Mouse (Mus musculus): ENCODE results near the gene Gm21985. TPM values are rescaled to one million over a fixed set of nuclear protein-coding genes. Genes with fewer than 3 reads are reported as not detected.
A peak's percentile ranks its signal among the peaks of the same experiment; 100 is the strongest.

The Gm21985 gene
- total RNA-seq, 2 experiments from 2014 or later = 0.71 to 1.8 TPM

DNA sequence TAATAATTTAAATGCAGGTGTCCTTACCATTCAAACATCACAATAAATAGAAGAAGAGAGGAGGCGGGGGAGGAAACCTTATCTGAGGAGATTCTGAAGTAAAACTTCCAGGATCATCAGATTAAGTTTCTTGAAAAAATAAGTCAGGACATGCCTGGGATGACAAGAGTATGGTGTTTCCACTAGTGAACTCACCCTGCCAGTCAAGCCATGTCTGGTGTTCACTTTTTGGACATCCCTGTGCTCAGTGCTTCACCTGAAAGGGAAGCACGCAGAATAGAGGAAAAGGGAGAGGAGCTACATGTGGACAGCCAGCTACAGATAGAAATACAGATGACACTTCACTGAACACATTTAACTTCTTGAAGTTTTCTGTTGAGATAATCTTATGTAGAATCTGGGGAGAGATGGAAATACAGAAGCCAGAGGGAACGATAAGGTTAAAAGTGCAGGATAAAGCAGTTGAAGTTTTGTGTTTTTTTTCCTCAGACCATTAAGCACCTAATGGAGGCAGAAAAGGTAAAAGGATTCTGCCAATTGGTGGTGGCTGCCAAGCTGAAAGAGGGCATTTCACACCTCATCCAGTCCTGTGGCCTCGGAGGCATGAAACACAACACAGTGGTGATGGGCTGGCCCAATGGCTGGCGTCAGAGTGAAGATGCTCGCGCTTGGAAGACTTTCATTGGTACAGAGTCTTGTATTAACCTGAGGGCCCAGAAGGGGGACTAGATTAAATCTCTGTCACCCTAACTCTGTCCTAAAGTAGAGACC, 87.8 kb downstream of the Gm21985 start:
- no peak for TF ChIP-seq CTCF (IDR thresholded peaks at IDR 0.05)
- intact Hi-C loops (cut with DNase I) = no loop called here

DNA sequence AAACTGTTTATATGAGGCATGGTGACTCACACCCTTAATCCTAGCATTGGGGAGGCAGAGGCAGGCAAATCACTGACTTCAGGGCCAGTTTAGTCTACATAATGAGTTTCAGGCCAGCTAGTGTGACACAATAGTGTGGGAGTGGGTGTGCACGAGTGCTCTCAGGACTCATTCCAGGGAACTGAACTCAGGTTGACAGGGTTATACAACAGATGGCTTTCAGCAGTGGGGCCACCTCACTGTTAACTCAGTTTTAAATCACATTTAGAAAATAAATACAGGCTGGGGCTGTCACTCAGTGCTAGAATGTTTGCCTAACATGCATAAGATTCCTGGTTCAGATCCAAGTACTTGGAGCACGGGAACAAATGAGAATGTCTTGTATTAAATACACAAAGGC, 93.5 kb downstream of the Gm21985 start:
- TF ChIP-seq CTCF (IDR thresholded peaks at IDR 0.05) = no peak
- Histone ChIP-seq H3K4me3 (no peak overlapping the region), H3K27ac (no peak overlapping the region)
- intact Hi-C loops (cut with DNase I) = no loop called here
- DNase-seq = no peak

More for the DNA sequence above, 87.8 kb downstream of the Gm21985 start:
- no peak for DNase-seq
- no peak overlapping the region for H3K27ac ChIP-seq
- no peak overlapping the region for H3K4me3 ChIP-seq

GRCm38 (mm10) chr2:112360012-112360780, 94.1 kb downstream of the Gm21985 start:
- no peak for DNase-seq
- TF ChIP-seq CTCF (IDR thresholded peaks at IDR 0.05) = no peak
- no peak overlapping the region for H3K27ac ChIP-seq
- intact Hi-C loops (cut with DNase I) = no loop called here
- H3K4me3 ChIP-seq = no peak overlapping the region

- no peak overlapping the region for H3K27ac ChIP-seq
- H3K4me3 ChIP-seq = no peak overlapping the region
- no peak for TF ChIP-seq CTCF (IDR thresholded peaks at IDR 0.05)
- intact Hi-C loops (cut with DNase I) = no loop called here
- DNase-seq = no peak
Observed at GRCm38 (mm10) chr2:112360781-112361169, 94.7 kb downstream of the Gm21985 start.

GRCm38 (mm10) chr2:112367222-112367621, 101.1 kb downstream of the Gm21985 start:
- intact Hi-C loops (cut with DNase I) = loop anchor here (5.0 kb wide), 1 partner anchor 100 kb away; the partner anchor contains the start of genes Gm21985 and Slc12a6
- peak overlapping the region; percentile 85 for H3K4me3 ChIP-seq
- TF ChIP-seq CTCF (IDR thresholded peaks at IDR 0.05) = no peak
- DNase-seq = no peak
- H3K27ac ChIP-seq = peak overlapping the region; percentile 95

GRCm38 (mm10) chr2:112367726-112368673, 101.9 kb downstream of the Gm21985 start, which contains the start of gene Emc4:
Gene Emc4, minus strand, starts transcription at chr2:112368027.
- no peak for TF ChIP-seq CTCF (IDR thresholded peaks at IDR 0.05)
- peak; percentile 93 for DNase-seq
- Histone ChIP-seq H3K4me3 (peak within 1 kb of the TSS; percentile 85), H3K27ac (peak within 1 kb of the TSS; percentile 95)
- intact Hi-C loops (cut with DNase I) = loop anchor here (5.0 kb wide), 1 partner anchor 101 kb away; the partner anchor contains the start of genes Gm21985 and Slc12a6

- Histone ChIP-seq H3K4me3 (no peak overlapping the region), H3K27ac (peak overlapping the region; percentile 49)
- intact Hi-C loops (cut with DNase I) = loop anchor here (5.0 kb wide), 1 partner anchor 103 kb away; the partner anchor contains the start of genes Gm21985 and Slc12a6
- no peak for TF ChIP-seq CTCF (IDR thresholded peaks at IDR 0.05)
- DNase-seq = peak; percentile 84
Observed at GRCm38 (mm10) chr2:112369941-112370340, 103.8 kb downstream of the Gm21985 start.

DNA sequence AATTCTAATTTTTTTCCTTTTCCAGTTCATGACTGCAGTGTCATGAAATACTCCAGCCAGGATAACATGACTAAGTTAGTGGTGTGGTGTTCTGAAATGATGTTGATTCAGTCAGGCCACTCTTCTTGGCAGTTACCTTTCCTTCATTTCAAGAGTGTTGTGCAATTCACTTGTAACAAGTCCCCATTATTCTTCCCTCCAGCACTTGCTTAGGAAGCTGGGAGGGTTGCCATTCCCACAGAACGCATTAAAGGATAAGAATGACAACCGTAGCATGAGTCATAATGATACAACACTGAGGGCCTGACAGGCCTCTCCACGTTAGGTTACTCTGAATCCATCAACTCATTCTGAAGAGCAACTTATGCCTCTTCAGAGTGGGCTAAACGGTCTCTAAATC, 107.0 kb downstream of the Gm21985 start:
- intact Hi-C loops (cut with DNase I) = no loop called here
- Histone ChIP-seq H3K4me3 (no peak overlapping the region), H3K27ac (peak overlapping the region; percentile 75)
- TF ChIP-seq CTCF (IDR thresholded peaks at IDR 0.05) = no peak
- DNase-seq = peak; percentile 36

DNA sequence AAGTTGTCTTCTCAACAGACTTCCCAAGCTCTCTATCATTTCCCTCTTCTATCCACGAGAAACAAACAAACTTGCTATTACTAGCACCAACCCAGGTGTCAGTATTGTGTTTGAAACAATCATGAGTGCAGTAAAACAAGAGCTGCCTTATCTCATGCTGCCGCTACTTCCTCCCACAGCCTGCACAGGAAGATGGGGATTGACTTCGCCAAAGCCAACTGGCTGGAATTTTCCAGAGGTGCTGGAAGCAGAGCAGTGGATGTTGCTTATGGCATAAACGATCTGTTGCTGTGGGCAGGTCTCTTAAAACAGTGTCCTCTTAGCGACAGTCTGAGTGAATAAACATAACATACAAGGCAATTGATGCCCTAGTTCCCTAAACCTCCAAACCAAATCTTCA, 108.5 kb downstream of the Gm21985 start:
- H3K4me3 ChIP-seq = no peak overlapping the region
- TF ChIP-seq CTCF (IDR thresholded peaks at IDR 0.05) = no peak
- peak overlapping the region; percentile 75 for H3K27ac ChIP-seq
- DNase-seq = peak; percentile 23
- intact Hi-C loops (cut with DNase I) = no loop called here

DNA sequence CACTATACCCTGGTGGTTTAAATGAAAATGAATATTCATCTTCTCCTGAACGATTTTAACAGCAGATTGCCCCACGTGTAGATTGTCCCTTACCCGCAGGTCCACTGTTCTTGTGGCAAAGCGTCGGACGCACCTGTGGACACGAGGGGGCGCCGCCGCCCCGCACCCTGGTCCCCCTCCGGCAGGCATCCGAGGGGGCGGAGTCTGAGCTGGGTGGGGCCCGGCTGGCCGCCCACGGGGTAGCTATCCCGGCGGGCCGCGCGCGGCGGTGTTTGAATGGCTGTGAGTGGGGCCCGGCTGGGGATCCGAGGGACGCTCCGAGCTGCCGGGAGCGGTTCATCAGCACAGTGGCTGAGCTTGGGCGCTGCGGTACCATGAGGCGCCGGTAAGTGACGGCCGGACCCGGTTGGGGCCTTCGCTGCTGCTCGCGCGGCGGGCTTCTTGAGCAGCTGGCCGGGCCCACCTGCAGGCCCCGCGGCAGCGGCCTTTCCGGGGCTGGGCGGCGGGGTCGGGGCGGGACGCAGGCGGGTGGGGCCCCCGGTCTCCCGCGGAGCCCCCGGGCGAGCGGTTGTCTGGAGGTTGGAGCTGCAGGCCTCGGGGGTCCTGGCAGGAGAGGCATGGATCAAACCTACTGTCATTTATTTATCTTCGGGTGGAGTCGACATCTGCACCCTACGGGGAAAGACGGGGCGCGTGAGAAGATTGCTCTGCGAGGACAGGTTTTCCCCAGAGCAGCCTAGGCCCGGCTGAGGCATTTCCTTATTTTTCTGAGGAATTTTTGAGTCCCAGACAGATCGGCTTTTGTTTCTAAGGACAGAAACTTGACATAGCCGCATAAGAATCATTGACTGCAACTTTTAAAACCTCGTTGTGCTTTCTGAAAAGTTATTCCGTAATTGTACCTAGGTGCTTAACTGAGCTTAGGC, 113.1 kb downstream of the Gm21985 start, which contains the start of gene Katnbl1:
TSS of gene Katnbl1 (plus strand) at position 239 of the 926 bp plus-strand sequence.
- Histone ChIP-seq H3K27ac (peak within 1 kb of the TSS; percentile 90), H3K4me3 (peak within 1 kb of the TSS; percentile 94)
- TF ChIP-seq CTCF (IDR thresholded peaks at IDR 0.05) = no peak; the same call in none of the 2 replicates
- DNase-seq = peak; percentile 98
- intact Hi-C loops (cut with DNase I) = loop anchor here (1.0 to 2.0 kb wide), 2 partner anchors 76 to 102 kb away; partner anchors contain the start of gene Emc7

DNA sequence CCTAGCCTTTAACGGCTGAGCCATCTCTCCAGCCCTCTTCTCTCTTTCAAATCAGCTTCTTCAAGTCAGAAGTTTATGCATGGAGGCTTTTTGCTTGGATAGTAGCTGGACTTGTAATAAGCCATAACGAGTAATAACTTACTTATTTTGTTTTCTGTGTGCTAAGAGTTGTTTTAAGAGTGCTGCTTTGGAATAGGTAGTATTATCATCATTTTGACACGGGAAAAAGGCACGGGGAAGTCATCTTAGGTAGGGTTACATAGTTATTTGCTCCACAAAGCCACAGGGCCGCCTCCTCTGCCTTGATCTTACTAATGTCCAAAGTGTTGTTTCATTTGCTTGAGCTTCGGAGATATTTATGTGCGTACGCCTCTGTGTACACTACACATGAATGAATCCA, 114.0 kb downstream of the Gm21985 start:
- TF ChIP-seq CTCF (IDR thresholded peaks at IDR 0.05) = no peak
- Histone ChIP-seq H3K27ac (peak overlapping the region; percentile 90), H3K4me3 (peak overlapping the region; percentile 94)
- intact Hi-C loops (cut with DNase I) = no loop called here
- no peak for DNase-seq
